Mouse (Mus musculus): Measurements from ENCODE around the gene Neo1. TPM values are rescaled to one million over a fixed set of nuclear protein-coding genes. Genes with fewer than 3 reads are reported as not detected.

Neo1 gene
- polyA plus RNA-seq, 1 experiment: 2.6 TPM

DNA sequence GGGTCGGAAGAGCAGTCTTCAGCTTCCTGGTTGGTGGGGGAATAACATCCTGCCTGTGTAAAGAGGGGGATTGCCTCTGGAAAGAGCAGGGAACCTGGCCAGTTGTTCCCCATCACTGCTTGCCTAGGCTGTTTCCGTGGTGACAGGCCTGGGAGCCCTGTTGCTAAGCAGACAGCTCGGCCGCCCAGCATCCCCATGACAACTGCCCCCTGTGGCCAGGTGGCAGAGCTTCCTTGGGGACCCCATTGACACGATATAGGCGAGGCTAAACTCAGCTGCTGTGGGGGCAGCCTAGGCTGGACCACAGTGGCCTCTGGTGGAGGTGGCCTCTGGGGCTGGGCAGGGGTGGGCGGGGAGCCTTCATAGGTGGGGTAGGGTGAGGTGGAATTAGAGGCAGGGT lies 172.4 kb downstream of the Neo1 start:
- WGBS: 56% methylated on average over 7 of the region's 7 CpGs
- TF ChIP-seq POLR2A (IDR thresholded peaks at IDR 0.05; ENCODE audit: borderline replicate concordance, control insufficient read depth, low read depth, low read length) (no peak), CTCF (IDR thresholded peaks at IDR 0.05; ENCODE audit: control insufficient read depth, insufficient read depth, low read length) (no peak)
- H3K27ac ChIP-seq (ENCODE audit: control insufficient read depth, insufficient read depth, low read depth, low read length, poor library complexity): no peak overlapping the region

GRCm38 (mm10) chr9:58859080-58859635 lies 177.1 kb downstream of the Neo1 start:
- Histone ChIP-seq H3K4me3 (replicated peaks; ENCODE audit: control insufficient read depth, low read depth, low read length) (no peak overlapping the region), H3K27ac (ENCODE audit: control insufficient read depth, insufficient read depth, low read depth, low read length, poor library complexity) (no peak overlapping the region), H3K4me1 (ENCODE audit: control insufficient read depth, insufficient read depth, low read length) (no peaks in the 10 kb centered on the region)
- TF ChIP-seq CTCF (IDR thresholded peaks at IDR 0.05; ENCODE audit: control insufficient read depth, insufficient read depth, low read length) (no peak), POLR2A (IDR thresholded peaks at IDR 0.05; ENCODE audit: borderline replicate concordance, control insufficient read depth, low read depth, low read length) (no peak)
- 42% methylated on average over 30 of the region's 30 CpGs for WGBS

More for the DNA sequence above, 172.4 kb downstream of the Neo1 start:
- no peak overlapping the region for H3K4me3 ChIP-seq (replicated peaks; ENCODE audit: control insufficient read depth, low read depth, low read length)
- no peaks in the 10 kb centered on the region for H3K4me1 ChIP-seq (ENCODE audit: control insufficient read depth, insufficient read depth, low read length)

DNA sequence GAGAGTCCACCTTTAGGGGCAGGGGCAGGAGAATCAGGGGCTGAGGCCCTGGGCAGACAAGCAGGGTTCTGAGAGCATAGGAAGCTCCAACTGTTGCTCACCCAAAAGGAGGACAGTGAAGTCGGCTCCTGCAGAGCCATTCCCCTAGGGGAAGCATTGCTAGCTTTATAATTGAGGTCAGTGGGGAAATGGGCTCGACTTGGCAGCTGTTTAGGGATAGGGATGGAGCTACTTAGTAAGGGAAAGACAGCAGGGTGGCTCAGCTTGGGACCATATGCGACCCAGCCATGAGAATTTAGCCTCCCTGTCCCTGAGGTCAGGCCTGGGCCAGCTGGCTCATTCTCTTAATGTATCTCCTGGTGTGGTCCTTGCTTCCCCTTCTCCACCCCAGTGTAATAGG lies 181.3 kb downstream of the Neo1 start:
- 61% methylated on average over 3 of the region's 3 CpGs for WGBS
- H3K4me3 ChIP-seq (replicated peaks; ENCODE audit: control insufficient read depth, low read depth, low read length): no peak overlapping the region
- TF ChIP-seq CTCF (IDR thresholded peaks at IDR 0.05; ENCODE audit: control insufficient read depth, insufficient read depth, low read length) (no peak), POLR2A (IDR thresholded peaks at IDR 0.05; ENCODE audit: borderline replicate concordance, control insufficient read depth, low read depth, low read length) (no peak)
- H3K4me1 ChIP-seq (ENCODE audit: control insufficient read depth, insufficient read depth, low read length): no peaks in the 10 kb centered on the region
- no peak overlapping the region for H3K27ac ChIP-seq (ENCODE audit: control insufficient read depth, insufficient read depth, low read depth, low read length, poor library complexity)

- H3K27ac ChIP-seq (ENCODE audit: control insufficient read depth, insufficient read depth, low read depth, low read length, poor library complexity): no peak overlapping the region
- H3K4me3 ChIP-seq (replicated peaks; ENCODE audit: control insufficient read depth, low read depth, low read length): no peak overlapping the region
- TF ChIP-seq CTCF (IDR thresholded peaks at IDR 0.05; ENCODE audit: control insufficient read depth, insufficient read depth, low read length) (no peak), POLR2A (IDR thresholded peaks at IDR 0.05; ENCODE audit: borderline replicate concordance, control insufficient read depth, low read depth, low read length) (no peak)
- no peaks in the 10 kb centered on the region for H3K4me1 ChIP-seq (ENCODE audit: control insufficient read depth, insufficient read depth, low read length)
- 70% methylated on average over 13 of the region's 13 CpGs for WGBS
Measured at GRCm38 (mm10) chr9:58849576-58850315, 186.5 kb downstream of the Neo1 start.

DNA sequence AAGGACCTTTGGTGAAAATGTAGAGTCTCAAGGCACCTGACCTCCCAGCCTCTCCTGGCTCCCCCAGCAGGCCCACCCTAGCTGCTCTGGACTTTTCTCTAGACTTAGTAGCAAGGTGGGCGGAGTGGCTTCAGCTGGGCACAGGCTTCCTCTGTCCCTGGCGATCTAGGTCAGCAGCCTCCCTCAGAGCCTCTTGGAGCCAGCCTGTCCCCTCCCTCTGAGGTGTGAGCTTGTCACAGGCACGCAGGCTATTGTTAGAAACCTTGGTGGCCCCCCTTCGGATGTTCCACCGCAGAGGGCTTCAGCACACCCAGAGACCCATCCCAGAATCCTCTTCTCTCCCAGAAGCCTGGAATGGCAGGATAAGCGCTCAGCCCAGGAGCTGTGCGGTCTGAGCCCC lies 188.6 kb downstream of the Neo1 start:
- H3K4me1 ChIP-seq (ENCODE audit: control insufficient read depth, insufficient read depth, low read length): no peaks in the 10 kb centered on the region
- WGBS: 53% methylated on average over 7 of the region's 7 CpGs
- TF ChIP-seq CTCF (IDR thresholded peaks at IDR 0.05; ENCODE audit: control insufficient read depth, insufficient read depth, low read length): no peak
- TF ChIP-seq POLR2A (IDR thresholded peaks at IDR 0.05; ENCODE audit: borderline replicate concordance, control insufficient read depth, low read depth, low read length): no peak
- no peak overlapping the region for H3K4me3 ChIP-seq (replicated peaks; ENCODE audit: control insufficient read depth, low read depth, low read length)
- no peak overlapping the region for H3K27ac ChIP-seq (ENCODE audit: control insufficient read depth, insufficient read depth, low read depth, low read length, poor library complexity)

GRCm38 (mm10) chr9:58847008-58847407 lies 189.2 kb downstream of the Neo1 start:
- Histone ChIP-seq H3K27ac (ENCODE audit: control insufficient read depth, insufficient read depth, low read depth, low read length, poor library complexity) (no peak overlapping the region), H3K4me3 (replicated peaks; ENCODE audit: control insufficient read depth, low read depth, low read length) (no peak overlapping the region), H3K4me1 (ENCODE audit: control insufficient read depth, insufficient read depth, low read length) (no peaks in the 10 kb centered on the region)
- TF ChIP-seq POLR2A (IDR thresholded peaks at IDR 0.05; ENCODE audit: borderline replicate concordance, control insufficient read depth, low read depth, low read length): no peak
- TF ChIP-seq CTCF (IDR thresholded peaks at IDR 0.05; ENCODE audit: control insufficient read depth, insufficient read depth, low read length): no peak
- WGBS: 2% methylated on average over 3 of the region's 3 CpGs

- no peak for TF ChIP-seq POLR2A (IDR thresholded peaks at IDR 0.05; ENCODE audit: borderline replicate concordance, control insufficient read depth, low read depth, low read length)
- TF ChIP-seq CTCF (IDR thresholded peaks at IDR 0.05; ENCODE audit: control insufficient read depth, insufficient read depth, low read length): no peak
- H3K4me1 ChIP-seq (ENCODE audit: control insufficient read depth, insufficient read depth, low read length): no peaks in the 10 kb centered on the region
- 76% methylated on average over 3 of the region's 3 CpGs for WGBS
- no peak overlapping the region for H3K27ac ChIP-seq (ENCODE audit: control insufficient read depth, insufficient read depth, low read depth, low read length, poor library complexity)
- H3K4me3 ChIP-seq (replicated peaks; ENCODE audit: control insufficient read depth, low read depth, low read length): no peak overlapping the region
Measured at GRCm38 (mm10) chr9:58844597-58844996, 191.6 kb downstream of the Neo1 start.

DNA sequence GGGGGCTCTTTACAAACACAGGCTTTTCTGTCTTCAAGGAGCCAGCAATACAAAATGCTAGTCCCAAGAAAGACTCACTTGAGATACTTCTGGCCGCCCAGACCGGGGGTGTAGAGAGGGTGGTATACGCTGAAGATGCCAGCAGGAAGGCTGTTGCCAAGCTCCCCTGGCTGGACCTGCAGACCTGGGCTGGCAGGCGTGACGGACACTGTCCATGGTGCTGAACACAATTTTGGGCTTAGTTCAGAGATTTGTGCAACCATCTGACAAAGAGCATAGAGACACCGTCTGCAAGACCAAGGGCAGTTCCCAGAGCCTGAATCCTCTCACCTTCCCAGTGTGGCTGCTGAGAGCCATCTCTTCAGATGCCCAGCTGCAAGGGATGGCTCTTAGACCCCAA lies 194.6 kb downstream of the Neo1 start:
- no peak for TF ChIP-seq CTCF (IDR thresholded peaks at IDR 0.05; ENCODE audit: control insufficient read depth, insufficient read depth, low read length)
- TF ChIP-seq POLR2A (IDR thresholded peaks at IDR 0.05; ENCODE audit: borderline replicate concordance, control insufficient read depth, low read depth, low read length): no peak
- no peak overlapping the region; the same call in 1 of the 2 replicates for H3K27ac ChIP-seq (ENCODE audit: control insufficient read depth, insufficient read depth, low read depth, low read length, poor library complexity)
- no peak overlapping the region for H3K4me3 ChIP-seq (replicated peaks; ENCODE audit: control insufficient read depth, low read depth, low read length)
- H3K4me1 ChIP-seq (ENCODE audit: control insufficient read depth, insufficient read depth, low read length): no peaks in the 10 kb centered on the region
- 14% methylated on average over 6 of the region's 6 CpGs for WGBS
